Mouse (Mus musculus) c-Kit-negative CD71-positive TER-119-positive erythroid progenitor cells, embryonic 14.5 days (primary cell): Measurements from ENCODE around the gene Gsdma2.

Experiments used
- DNase-seq: peaks from one replicate; pipeline ENCODE4 v3.0.0-alpha.2; 2013; ENCODE audit warnings: low read depth, low spot score

Gene Gsdma2

GRCm38 (mm10) chr11:98698849-98699640, 52.5 kb downstream of the Gsdma2 start:
- no peak for DNase-seq

- DNase-seq, result peak; percentile 54
Measured at GRCm38 (mm10) chr11:98699911-98700310, 53.4 kb downstream of the Gsdma2 start.

GRCm38 (mm10) chr11:98701213-98701670, 54.7 kb downstream of the Gsdma2 start, which contains the start of gene Csf3:
TSS of gene Csf3 (plus strand) at chr11:98701263.
- DNase-seq, result no peak

GRCm38 (mm10) chr11:98702323-98702722, 55.8 kb downstream of the Gsdma2 start:
- DNase-seq, result no peak

GRCm38 (mm10) chr11:98705021-98705420, 58.5 kb downstream of the Gsdma2 start:
- DNase-seq, result no peak
